Mouse (Mus musculus): Measurements from ENCODE around the gene Vmn1r131. TPM values are rescaled to one million over a fixed set of nuclear protein-coding genes. Genes with fewer than 3 reads are reported as not detected.
"Not testable (repeated sequence)": the region's sequence is repeated elsewhere in the genome, so short reads cannot be mapped to it uniquely, and the experiment has no call there.

The Vmn1r131 gene
- not detected in 2 replicates for polyA plus RNA-seq (2015; fragmentation: Nextera tagmentation; extraction: Ambion mirVana)

- H3K4me2 ChIP-seq (ENCODE audit: low read depth, low read length); H3K9ac ChIP-seq (replicated peaks); ATAC-seq; H3K4me3 ChIP-seq (ENCODE audit: low read depth, low read length); H3K36me3 ChIP-seq (replicated peaks; ENCODE audit: insufficient read depth, low read length); H3K27ac ChIP-seq (ENCODE audit: low read depth); H3K9me3 ChIP-seq (ENCODE audit: low read length); H3K27me3 ChIP-seq (ENCODE audit: insufficient read depth, low read length); H3K4me1 ChIP-seq (ENCODE audit: insufficient read depth); DNase-seq: not testable (repeated sequence)
- no CpG with 5 or more reads among the region's 2 CpGs for WGBS (ENCODE audit: insufficient replicate concordance)
Measured at GRCm38 (mm10) chr7:21545990-21546389, at the start of gene Vmn1r131. Gene Vmn1r131 (minus strand): TSS chr7:21546090.

GRCm38 (mm10) chr7:21511480-21511879 lies 34.4 kb downstream of the Vmn1r131 start, which contains the start of gene Vmn1r130:
Gene Vmn1r130 (plus strand): TSS chr7:21511780.
- not testable (repeated sequence) for H3K36me3 ChIP-seq (replicated peaks; ENCODE audit: insufficient read depth, low read length); H3K9ac ChIP-seq (replicated peaks); H3K4me3 ChIP-seq (ENCODE audit: low read depth, low read length); ATAC-seq; H3K4me2 ChIP-seq (ENCODE audit: low read depth, low read length); H3K4me1 ChIP-seq (ENCODE audit: insufficient read depth); H3K27me3 ChIP-seq (ENCODE audit: insufficient read depth, low read length); DNase-seq; H3K27ac ChIP-seq (ENCODE audit: low read depth); H3K9me3 ChIP-seq (ENCODE audit: low read length)
- WGBS (ENCODE audit: insufficient replicate concordance), result no CpG with 5 or more reads among the region's 3 CpGs

Other genes starting within 250 kb of the Vmn1r131 start
- not detected in 2 replicates for gene Vmn1r126, start 244.6 kb downstream of the Vmn1r131 start, polyA plus RNA-seq (2015; fragmentation: Nextera tagmentation; extraction: Ambion mirVana)
- not detected in 2 replicates for gene Vmn1r127, start 226.2 kb downstream of the Vmn1r131 start, polyA plus RNA-seq (2015; fragmentation: Nextera tagmentation; extraction: Ambion mirVana)
- gene Vmn1r128, start 196.7 kb downstream of the Vmn1r131 start, polyA plus RNA-seq (2015; fragmentation: Nextera tagmentation; extraction: Ambion mirVana), result not detected in 2 replicates
- not detected in 2 replicates for gene Vmn1r129, start 184.8 kb downstream of the Vmn1r131 start, polyA plus RNA-seq (2015; fragmentation: Nextera tagmentation; extraction: Ambion mirVana)
- gene Gm6882, start 113.3 kb downstream of the Vmn1r131 start, polyA plus RNA-seq (2015; fragmentation: Nextera tagmentation; extraction: Ambion mirVana), result not detected in 2 replicates
- not detected in 2 replicates for gene Vmn1r130, start 34.3 kb downstream of the Vmn1r131 start, polyA plus RNA-seq (2015; fragmentation: Nextera tagmentation; extraction: Ambion mirVana)
- not detected in 2 replicates for gene Vmn1r132, start 68.0 kb upstream of the Vmn1r131 start, polyA plus RNA-seq (2015; fragmentation: Nextera tagmentation; extraction: Ambion mirVana)
- gene Gm4175, start 215.4 kb upstream of the Vmn1r131 start, polyA plus RNA-seq (2015; fragmentation: Nextera tagmentation; extraction: Ambion mirVana), result not detected in 2 replicates

Measured in liver, postnatal 0 days (tissue).